Mouse (Mus musculus): ENCODE measurements at regions not wholly inside any gene's neighbourhood (a gene's known extent, or its start where the extent isn't known, plus 50 kb on each side); places are given as distances from the start of the nearest gene placed in this dataset.

DNA sequence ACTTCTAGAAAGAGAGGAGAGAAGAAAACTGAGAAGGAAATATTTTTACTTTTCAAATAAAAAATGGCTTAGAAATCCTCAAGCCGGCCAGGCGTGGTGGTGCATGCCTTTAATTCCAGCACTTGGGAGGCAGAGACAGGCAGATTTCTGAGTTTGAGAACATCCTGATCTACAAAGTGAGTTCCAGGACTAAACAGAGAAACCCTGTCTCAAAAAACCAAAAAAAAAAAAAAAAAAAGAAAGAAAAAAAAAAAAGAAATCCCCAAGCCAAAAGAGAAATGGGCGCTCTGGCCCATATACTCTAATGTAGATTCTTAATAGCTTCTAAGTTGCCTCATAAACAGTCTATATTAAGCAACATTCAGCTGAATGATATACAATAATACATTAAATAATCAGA, 479.3 kb downstream of the Arl4a start:
- TF ChIP-seq CTCF (IDR thresholded peaks at IDR 0.05; ENCODE audit: borderline replicate concordance, insufficient read depth, low read length) (no peak), POLR2A (IDR thresholded peaks at IDR 0.05; ENCODE audit: low read depth, low read length) (no peak)

Measured in embryonic fibroblast, embryonic 13.5 days (primary cell).